Mouse (Mus musculus) heart, postnatal 0 days (tissue): ENCODE data around the gene Vat1l. TPM values are rescaled to one million over a fixed set of nuclear protein-coding genes. Genes with fewer than 3 reads are reported as not detected.

Experiments used
- ATAC-seq: fragments of 200-750 bp; cut with Nextera tagmentation; 2 replicates; pipeline ENCODE4 v1.8.0; 2017; ENCODE audit warnings: low read depth, moderate number of reproducible peaks, moderate library complexity; ENCODE audit not compliant: insufficient read depth
- DNase-seq: peaks from one replicate; pipeline ENCODE4 v3.0.0-alpha.2; 2016; ENCODE audit warnings: low spot score
- H3K27ac ChIP-seq: fragments of 300-500 bp; sonication (generic); 2 replicates; pipeline ENCODE4 v1.5.1; 2014; ENCODE audit warnings: low read depth, mild to moderate bottlenecking
- H3K27me3 ChIP-seq: fragments of 300-500 bp; sonication (generic); 2 replicates; pipeline ENCODE4 v1.6.1; 2014; ENCODE audit warnings: low read length, mixed read lengths; ENCODE audit not compliant: control insufficient read depth, insufficient read depth
- H3K36me3 ChIP-seq: fragments of 300-500 bp; sonication (generic); replicated peaks from 2 replicates; pipeline ENCODE4 v1.6.1; 2014; ENCODE audit warnings: low read length, mixed read lengths; ENCODE audit not compliant: control insufficient read depth, insufficient read depth
- H3K4me1 ChIP-seq: fragments of 300-500 bp; sonication (generic); 2 replicates; pipeline ENCODE4 v1.6.1; 2014; ENCODE audit warnings: antibody characterized with exemption; ENCODE audit not compliant: control insufficient read depth, insufficient read depth
- H3K4me2 ChIP-seq: fragments of 300-500 bp; sonication (generic); 2 replicates; pipeline ENCODE4 v1.6.1; 2014; ENCODE audit warnings: low read depth, mild to moderate bottlenecking, low read length, moderate library complexity
- H3K4me3 ChIP-seq: fragments of 300-500 bp; sonication (generic); 2 replicates; pipeline ENCODE4 v1.5.1; 2014; ENCODE audit warnings: low read depth, low read length
- H3K9ac ChIP-seq: fragments of 300-500 bp; sonication (generic); replicated peaks from 2 replicates; pipeline ENCODE4 v1.6.1; 2014; ENCODE audit warnings: low read depth, low read length, mixed read lengths
- H3K9me3 ChIP-seq: fragments of 300-500 bp; sonication (generic); replicated peaks from 2 replicates; pipeline ENCODE4 v1.6.1; 2016; ENCODE audit warnings: low read length; ENCODE audit not compliant: control insufficient read depth
- CTCF ChIP-seq: IDR thresholded peaks from 2 replicates; pipeline ENCODE4 v1.5.1; 2016; ENCODE audit warnings: antibody characterized with exemption, control low read depth, low read depth
- EP300 ChIP-seq: IDR thresholded peaks from 2 replicates; pipeline ENCODE4 v1.6.1; 2016; ENCODE audit warnings: antibody characterized with exemption, low read depth
- WGBS: fragments of 180-500 bp; shearing (Covaris S2); extraction: QIAGEN DNeasy Blood & Tissue Kit; methylation state at CpG from one replicate; pipeline ENCODE4 v1.1.7; 2014; 5-methylcytosine and 5-hydroxymethylcytosine counted together
- polyA plus RNA-seq: library from polyadenylated mRNA; unstranded; fragments of >200 nt; fragmentation: Nextera tagmentation; extraction: Ambion mirVana; gene quantifications from 2 replicates; pipeline ENCODE4 v1.2.1, GENCODE M21; 2015
- total RNA-seq: library from RNA; depleted of rRNA; stranded (reverse); fragments of >200 nt; gene quantifications from 2 replicates; pipeline ENCODE4 v1.2.3, GENCODE M21; 2014; ENCODE audit warnings: low replicate concordance

Vat1l gene
- total and polyA plus RNA-seq, 2 experiments from 2014 or later = 0.05 to 1.2 TPM

DNA sequence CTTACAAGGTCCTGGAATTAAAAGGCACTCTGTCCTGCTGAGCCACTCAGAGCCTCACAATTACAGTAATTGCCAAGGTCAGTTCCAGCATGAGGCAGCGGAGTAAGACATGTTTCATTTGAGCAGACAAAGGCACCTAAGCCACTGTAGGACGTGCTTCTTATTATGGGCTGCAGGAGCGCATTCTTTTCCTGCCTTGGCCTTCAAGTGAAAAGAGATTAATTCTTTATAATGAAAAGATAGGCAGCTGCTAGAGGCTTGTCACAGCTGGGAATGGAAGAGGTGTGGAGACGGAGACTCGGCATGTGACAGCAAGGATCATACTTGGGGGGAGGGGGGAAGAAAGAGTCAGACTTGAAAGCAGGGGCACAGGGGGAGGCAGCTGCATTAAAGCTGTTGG, 126.5 kb downstream of the Vat1l start:
- Histone ChIP-seq H3K4me3 (no peak overlapping the region), H3K27me3 (no peaks in the 10 kb centered on the region), H3K4me1 (no peaks in the 10 kb centered on the region), H3K9me3 (no peaks in the 10 kb centered on the region; the same call in 1 of the 2 replicates), H3K9ac (no peak overlapping the region), H3K36me3 (no peaks in the 10 kb centered on the region), H3K27ac (no peak overlapping the region), H3K4me2 (no peak overlapping the region)
- TF ChIP-seq EP300 (no peak), CTCF (no peak)
- ATAC-seq = no peak
- 48% methylated on average over 5 of the region's 5 CpGs for WGBS
- DNase-seq = no peak

DNA sequence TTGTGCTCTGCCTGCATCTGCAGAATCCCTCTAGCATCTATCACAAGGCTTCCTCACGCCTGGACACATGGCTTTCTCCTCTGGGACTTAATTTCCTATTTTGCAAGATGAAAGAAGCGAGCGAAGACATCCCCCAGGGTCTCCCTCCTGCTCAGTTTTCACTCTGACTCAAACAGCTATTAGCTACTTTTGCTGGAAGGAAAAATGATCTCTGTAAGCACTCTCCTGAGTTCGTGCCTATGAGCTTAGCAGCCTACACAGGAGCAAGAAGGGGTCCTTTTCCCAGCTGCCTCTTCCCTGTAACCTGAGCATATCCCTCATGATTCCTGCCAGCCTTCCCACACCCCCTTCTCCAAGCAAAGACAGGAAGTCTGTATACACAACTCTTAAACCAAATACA, 127.5 kb downstream of the Vat1l start:
- H3K9me3 ChIP-seq = no peaks in the 10 kb centered on the region; the same call in 1 of the 2 replicates
- no peaks in the 10 kb centered on the region for H3K36me3 ChIP-seq
- H3K4me1 ChIP-seq = no peaks in the 10 kb centered on the region
- ATAC-seq = no peak
- no peak overlapping the region for H3K9ac ChIP-seq
- no peak overlapping the region for H3K27ac ChIP-seq
- TF ChIP-seq EP300 (no peak), CTCF (no peak)
- 48% methylated on average over 4 of the region's 4 CpGs for WGBS
- H3K4me2 ChIP-seq = no peak overlapping the region
- DNase-seq = no peak
- no peaks in the 10 kb centered on the region for H3K27me3 ChIP-seq
- H3K4me3 ChIP-seq = no peak overlapping the region

DNA sequence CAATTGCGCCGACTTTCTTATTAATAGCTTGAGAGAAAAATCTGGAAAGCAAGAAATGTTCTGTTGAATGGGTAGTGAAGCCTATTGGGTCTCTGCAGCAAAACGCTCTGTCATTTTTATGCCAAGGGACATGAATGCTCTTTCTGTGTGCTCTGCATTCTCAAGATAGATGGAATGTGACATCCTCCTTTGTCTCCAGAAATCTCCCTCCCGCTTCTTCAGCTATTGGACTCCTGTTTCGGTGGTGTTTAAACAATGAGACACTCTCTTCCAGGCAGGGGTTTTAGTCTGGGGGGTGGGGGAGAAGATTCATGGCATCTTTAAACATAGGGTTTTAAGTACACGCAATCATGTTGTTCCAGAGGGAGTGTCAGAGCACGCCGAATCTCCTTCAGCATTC, 130.3 kb downstream of the Vat1l start:
- H3K27me3 ChIP-seq = no peaks in the 10 kb centered on the region
- H3K4me1 ChIP-seq = no peaks in the 10 kb centered on the region
- H3K4me3 ChIP-seq = no peak overlapping the region
- H3K4me2 ChIP-seq = no peak overlapping the region
- H3K36me3 ChIP-seq = no peaks in the 10 kb centered on the region
- no peak for ATAC-seq
- no peak for TF ChIP-seq CTCF
- no peak for TF ChIP-seq EP300
- no peaks in the 10 kb centered on the region for H3K9me3 ChIP-seq
- no peak overlapping the region for H3K9ac ChIP-seq
- no peak for DNase-seq
- 75% methylated on average over 8 of the region's 8 CpGs for WGBS
- no peak overlapping the region for H3K27ac ChIP-seq

DNA sequence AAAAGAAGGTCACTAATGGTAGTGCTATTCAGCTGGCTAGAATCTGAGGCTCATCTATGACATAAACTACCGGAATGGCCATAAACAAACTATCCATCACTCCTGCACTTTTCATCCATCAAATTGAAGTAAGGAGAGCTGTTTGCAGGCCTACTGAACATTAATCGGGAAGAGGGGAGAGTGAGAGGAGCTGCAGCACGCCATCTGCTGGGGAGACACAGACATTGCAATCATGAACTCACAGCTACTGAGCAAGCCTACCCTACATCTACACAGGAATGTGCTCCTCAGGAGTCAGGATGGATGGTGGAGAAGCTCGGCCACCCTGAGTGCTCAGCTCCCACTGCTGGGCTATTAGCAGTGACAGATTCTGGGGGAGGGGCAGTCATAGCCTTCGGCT, 136.9 kb downstream of the Vat1l start:
- Histone ChIP-seq H3K9ac (no peak overlapping the region), H3K4me3 (no peak overlapping the region), H3K27ac (no peak overlapping the region), H3K27me3 (no peaks in the 10 kb centered on the region), H3K4me2 (no peak overlapping the region), H3K9me3 (no peaks in the 10 kb centered on the region), H3K36me3 (no peaks in the 10 kb centered on the region), H3K4me1 (no peaks in the 10 kb centered on the region)
- no peak for DNase-seq
- TF ChIP-seq EP300 (no peak), CTCF (no peak)
- WGBS = 68% methylated on average over 5 of the region's 5 CpGs
- ATAC-seq = no peak

DNA sequence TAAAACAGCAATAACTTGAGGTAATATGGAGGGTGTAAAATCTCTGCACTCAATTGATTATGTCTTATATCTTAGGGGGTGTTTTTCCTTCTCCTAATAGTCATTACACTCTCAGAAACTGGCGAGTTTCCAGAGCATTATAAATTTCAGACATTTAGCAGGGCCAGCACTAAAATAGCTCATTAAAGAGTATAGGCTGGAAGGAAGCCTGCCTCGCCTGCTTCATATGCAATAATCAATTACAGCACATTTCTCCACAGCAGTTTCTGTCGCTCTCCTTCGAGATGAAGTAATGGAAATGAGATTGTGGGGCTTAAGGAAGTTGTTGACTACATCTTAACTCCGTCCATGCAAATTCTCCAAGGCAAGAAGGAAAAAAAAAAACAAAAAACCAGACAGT, 139.4 kb downstream of the Vat1l start:
- no peak for DNase-seq
- no peaks in the 10 kb centered on the region for H3K4me1 ChIP-seq

DNA sequence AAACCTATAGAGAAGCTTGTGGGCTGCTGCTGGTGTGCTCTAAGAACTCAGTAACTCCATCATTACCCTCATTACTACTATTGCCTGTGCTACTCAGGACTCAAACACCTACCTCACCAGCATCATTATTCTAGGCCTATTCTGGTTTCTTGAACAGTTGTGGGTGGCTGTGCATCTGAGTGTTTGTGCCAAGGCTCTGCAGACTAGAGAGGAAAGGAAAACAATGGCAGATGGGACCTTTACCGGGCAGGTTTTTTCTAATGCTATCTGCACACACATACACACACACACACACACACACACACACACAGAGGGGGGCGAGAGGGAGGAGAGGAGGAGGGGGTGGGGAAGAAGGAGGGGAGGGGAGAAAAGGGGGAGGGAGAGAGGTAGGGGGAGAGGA, 140.6 kb downstream of the Vat1l start:
- no peak overlapping the region for H3K4me2 ChIP-seq
- no peak overlapping the region for H3K4me3 ChIP-seq
- no peaks in the 10 kb centered on the region for H3K9me3 ChIP-seq
- no peak overlapping the region for H3K9ac ChIP-seq
- no peak for DNase-seq
- H3K27ac ChIP-seq = no peak overlapping the region
- H3K36me3 ChIP-seq = no peaks in the 10 kb centered on the region
- H3K27me3 ChIP-seq = no peaks in the 10 kb centered on the region
- no peaks in the 10 kb centered on the region for H3K4me1 ChIP-seq
- WGBS = 57% methylated on average over 2 of the region's 2 CpGs
- TF ChIP-seq CTCF = no peak
- TF ChIP-seq EP300 = no peak
- ATAC-seq = no peak

More for the DNA sequence above, 139.4 kb downstream of the Vat1l start:
- Histone ChIP-seq H3K27ac (no peak overlapping the region), H3K36me3 (no peaks in the 10 kb centered on the region), H3K4me2 (no peak overlapping the region), H3K9ac (no peak overlapping the region), H3K27me3 (no peaks in the 10 kb centered on the region), H3K4me3 (no peak overlapping the region), H3K9me3 (no peaks in the 10 kb centered on the region)
- ATAC-seq = no peak
- 51% methylated on average over 5 of the region's 5 CpGs for WGBS
- no peak for TF ChIP-seq CTCF
- no peak for TF ChIP-seq EP300
